Mouse (Mus musculus): ENCODE measurements around the gene Ahdc1.

Ahdc1 gene

GRCm38 (mm10) chr4:133052029-133052745 lies 41.1 kb downstream of the Ahdc1 start:
- no peak for DNase-seq (ENCODE audit: extremely low spot score, low read depth, low spot score)

DNA sequence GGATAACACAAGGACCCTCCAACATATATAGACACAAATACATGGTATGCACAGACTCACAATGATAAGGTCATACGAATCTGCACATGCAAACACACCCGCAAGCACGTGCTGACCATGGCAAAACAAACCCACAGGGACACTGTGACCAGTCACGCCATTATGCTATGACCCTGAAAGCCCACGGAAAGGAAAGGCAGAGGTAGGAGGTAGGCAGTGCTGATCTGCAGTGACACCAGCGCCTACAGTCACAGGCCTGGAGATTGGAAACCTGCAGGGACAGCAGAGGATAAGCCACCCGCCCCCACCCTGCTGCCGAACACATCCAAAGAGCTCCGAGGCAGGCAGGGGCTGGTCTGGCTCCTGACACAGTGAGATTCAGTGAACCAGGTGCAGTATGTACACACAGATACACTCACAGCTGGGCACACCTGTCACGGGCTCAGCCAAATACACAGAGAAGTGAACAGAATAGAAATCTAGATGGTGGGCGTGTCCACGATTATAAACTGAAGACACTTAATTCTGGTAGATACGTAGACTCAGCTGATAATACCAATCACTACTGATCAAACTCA lies 42.0 kb downstream of the Ahdc1 start:
- DNase-seq (ENCODE audit: extremely low spot score, low read depth, low spot score), result no peak

DNA sequence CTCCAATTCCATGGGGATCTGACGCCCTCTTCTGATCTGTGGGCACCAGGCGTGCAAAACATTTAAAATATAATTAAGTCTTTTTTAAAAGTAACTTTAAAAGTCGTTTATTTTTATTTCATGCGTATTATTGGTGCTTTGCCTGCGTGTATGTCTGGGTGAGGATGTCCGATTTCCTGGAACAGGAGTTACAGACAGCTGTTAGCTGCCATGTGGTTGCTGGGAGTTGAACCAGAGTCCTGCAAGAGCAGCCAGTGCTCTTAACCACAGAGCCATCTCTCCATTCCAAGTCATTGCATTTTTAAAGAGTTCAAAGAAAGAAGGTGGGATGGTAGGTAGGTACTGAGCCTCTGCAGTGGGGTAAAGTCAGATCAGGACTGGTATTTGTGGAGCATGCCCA lies 43.5 kb downstream of the Ahdc1 start:
- DNase-seq (ENCODE audit: extremely low spot score, low read depth, low spot score), result no peak

DNA sequence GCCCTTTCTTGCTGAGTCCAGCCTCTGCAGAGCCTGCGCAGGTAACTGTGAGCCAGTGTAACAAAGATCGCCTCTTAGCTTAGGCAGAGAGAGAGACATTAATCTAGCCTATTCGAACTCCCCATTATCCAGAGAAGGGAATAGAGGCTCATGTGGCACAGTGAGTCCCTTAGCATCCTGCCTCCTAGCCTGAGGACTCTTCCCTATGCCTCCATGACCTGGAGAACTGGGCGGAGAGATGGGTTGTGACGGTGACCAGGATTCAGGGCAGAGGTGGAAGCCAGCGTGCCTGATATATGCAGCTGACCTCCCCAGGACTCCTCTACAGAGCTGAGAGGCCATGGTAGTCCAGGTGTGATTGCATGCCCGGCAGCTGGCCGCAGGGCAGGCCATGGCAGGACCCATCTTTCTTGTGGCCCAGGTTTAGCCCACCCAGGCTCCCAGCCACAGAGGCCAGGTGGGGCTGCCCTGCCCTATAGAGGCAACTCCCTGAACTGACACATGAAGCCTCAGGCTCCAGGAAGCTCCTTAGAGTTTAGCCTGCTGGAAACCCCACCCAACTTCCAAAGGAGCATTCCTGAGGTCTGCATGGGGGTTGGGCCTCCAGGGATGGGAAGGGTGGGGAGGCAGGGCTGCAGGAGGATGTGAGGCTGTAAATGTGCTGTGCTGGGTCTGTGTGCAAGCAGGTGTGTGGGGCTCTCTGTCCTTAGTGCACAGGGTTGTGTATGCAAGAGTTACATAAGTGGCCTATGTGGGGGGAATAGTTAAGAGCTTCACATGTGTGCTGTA lies 44.3 kb downstream of the Ahdc1 start:
- DNase-seq (ENCODE audit: extremely low spot score, low read depth, low spot score), result no peak

GRCm38 (mm10) chr4:133056069-133056890 lies 45.2 kb downstream of the Ahdc1 start:
- DNase-seq (ENCODE audit: extremely low spot score, low read depth, low spot score), result no peak

DNA sequence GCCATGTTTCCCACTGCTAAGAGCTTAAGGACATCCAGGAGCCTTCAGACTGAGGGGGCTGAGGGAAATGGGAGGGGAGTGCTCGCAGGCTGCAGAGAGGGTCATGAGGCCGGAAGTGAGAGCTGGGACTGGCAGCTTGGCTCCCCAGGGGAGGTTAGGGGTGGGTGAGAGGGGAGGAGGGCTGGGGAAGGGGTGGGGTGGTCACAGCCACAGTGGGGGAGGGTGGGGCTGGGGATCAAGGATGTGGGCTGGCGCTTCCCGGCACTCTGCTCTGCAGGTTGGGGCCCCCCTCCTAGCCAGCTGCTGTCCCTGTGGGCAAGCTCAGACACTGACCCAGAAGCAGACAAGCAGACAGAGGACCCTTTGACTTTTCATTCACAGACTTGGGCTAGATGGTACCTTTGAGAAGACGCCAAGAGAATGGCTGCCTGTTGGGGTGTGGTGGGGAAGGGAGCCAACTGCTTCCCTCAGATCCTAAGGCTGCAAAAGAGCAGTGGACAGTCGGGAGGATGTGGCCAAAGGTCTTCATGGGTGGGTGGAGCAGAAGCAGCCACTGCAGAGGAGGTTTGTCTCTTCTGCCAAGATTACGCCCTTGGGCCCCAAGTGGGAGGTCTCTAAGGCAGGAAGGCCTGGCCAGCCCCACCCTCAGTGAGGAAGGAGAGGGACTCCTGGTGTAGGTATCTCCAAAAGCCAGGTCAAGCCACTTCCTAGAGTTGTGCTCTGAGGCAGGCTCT lies 46.5 kb downstream of the Ahdc1 start:
- no peak for DNase-seq (ENCODE audit: extremely low spot score, low read depth, low spot score)

DNA sequence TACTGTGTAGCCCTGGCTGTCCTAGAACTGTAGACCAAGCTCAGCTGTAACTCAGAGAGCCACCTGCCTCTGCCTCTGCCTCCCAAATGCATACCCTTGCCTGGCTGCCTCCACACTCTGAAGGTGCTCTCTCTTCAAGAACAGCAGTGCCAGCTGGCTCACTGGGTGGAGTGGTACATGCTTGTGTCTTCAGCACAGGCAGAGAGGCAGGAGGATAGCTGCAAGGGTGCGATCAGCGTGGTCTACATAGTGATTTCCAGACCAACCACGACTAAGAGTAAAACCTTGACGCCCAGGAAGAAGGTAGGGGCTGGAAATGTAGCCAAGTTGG lies 47.0 kb downstream of the Ahdc1 start:
- no peak for DNase-seq (ENCODE audit: extremely low spot score, low read depth, low spot score)

DNA sequence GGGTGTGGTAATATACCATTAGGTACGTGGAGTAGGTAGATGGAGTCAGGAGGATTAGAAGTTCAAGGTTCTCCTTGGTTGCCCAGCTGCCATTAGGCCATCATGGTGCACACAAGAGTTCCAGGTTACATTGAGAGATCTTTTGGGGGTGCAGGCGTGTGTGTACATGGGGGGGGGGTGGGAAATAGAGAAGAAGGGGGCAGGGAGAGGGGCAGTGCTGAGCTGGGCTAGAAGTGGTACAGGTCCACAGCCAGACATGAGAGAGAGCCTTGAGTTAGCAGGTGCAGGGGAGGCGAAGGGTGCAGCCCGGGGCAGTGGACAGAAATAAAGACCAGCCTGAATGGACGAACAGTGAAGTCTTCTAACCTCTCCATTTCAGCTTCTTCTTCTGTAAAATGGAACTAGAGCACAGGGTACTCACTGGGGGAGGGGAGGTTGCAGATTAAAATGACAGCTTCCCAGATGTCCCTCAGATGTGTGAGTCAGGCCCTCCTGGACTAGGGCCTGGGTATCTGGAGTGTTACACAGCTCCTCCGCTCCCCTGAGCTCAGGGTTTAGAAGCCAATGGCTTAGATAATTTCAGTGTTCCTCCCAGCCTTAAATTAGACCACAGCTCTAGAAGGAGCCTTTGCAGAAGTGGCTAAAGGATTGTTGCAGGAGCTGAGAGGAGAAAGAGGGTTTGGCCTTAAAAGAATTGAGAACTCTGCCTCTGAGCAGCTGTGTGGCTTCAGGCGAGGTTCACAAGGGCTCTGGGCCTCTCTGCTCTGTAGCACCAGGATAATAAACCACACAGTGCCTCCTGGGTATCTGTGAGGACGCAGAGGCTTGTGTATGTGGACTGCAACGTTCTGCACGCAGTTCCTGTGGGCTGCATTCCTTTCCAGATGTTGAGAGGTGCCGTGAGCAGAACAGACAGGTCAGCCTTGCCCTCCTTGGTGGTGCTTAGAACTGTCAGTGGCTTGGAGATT lies 47.7 kb downstream of the Ahdc1 start:
- DNase-seq (ENCODE audit: extremely low spot score, low read depth, low spot score), result no peak

- DNase-seq (ENCODE audit: extremely low spot score, low read depth, low spot score), result no peak
These were observed 49.6 kb downstream of the Ahdc1 start for GRCm38 (mm10) chr4:133060702-133061101.

DNA sequence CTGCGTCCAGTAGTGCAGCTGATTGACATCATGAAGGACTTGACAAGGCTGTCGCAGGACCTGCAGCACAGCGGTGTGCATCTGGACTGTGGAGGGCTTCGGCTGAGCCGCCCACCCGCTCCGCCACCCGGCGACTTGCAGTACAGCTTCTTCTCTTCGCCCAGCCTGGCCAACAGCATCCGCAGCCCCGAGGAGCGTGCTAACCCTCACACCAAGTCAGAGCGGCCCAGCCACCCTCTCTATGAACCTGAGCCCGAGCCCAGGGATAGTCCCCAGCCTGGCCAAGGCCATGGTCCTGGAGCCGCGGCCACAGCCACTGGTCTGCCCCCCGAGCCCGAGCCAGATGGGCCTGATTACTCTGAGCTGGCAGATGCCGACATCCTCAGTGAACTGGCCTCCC lies 50.7 kb downstream of the Ahdc1 start:
- DNase-seq (ENCODE audit: extremely low spot score, low read depth, low spot score), result no peak

DNA sequence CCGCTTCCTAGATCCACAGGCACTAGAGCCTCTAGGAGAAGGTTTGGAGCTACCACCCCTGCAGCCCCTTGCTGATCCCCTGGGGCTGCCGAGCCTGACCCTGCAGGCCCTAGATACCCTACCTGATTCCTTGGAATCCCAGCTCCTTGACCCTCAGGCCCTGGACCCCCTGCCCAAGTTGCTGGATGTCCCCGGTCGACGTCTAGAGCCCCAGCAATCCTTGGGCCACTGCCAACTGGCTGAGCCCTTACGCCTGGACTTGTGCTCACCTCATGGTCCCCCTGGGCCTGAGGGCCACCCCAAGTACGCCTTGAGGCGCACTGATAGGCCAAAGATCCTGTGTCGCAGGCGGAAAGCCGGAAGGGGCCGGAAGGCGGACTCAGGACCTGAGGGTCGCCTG lies 51.2 kb downstream of the Ahdc1 start:
- no peak for DNase-seq (ENCODE audit: extremely low spot score, low read depth, low spot score)

GRCm38 (mm10) chr4:133063203-133063602 lies 52.1 kb downstream of the Ahdc1 start:
- no peak for DNase-seq (ENCODE audit: extremely low spot score, low read depth, low spot score)

GRCm38 (mm10) chr4:133063799-133064198 lies 52.7 kb downstream of the Ahdc1 start:
- no peak for DNase-seq (ENCODE audit: extremely low spot score, low read depth, low spot score)

GRCm38 (mm10) chr4:133064791-133065190 lies 53.7 kb downstream of the Ahdc1 start:
- no peak for DNase-seq (ENCODE audit: extremely low spot score, low read depth, low spot score)

GRCm38 (mm10) chr4:133065894-133066386 lies 54.9 kb downstream of the Ahdc1 start:
- DNase-seq (ENCODE audit: extremely low spot score, low read depth, low spot score), result no peak

GRCm38 (mm10) chr4:133068400-133069138 lies 57.5 kb downstream of the Ahdc1 start:
- DNase-seq (ENCODE audit: extremely low spot score, low read depth, low spot score), result no peak

DNA sequence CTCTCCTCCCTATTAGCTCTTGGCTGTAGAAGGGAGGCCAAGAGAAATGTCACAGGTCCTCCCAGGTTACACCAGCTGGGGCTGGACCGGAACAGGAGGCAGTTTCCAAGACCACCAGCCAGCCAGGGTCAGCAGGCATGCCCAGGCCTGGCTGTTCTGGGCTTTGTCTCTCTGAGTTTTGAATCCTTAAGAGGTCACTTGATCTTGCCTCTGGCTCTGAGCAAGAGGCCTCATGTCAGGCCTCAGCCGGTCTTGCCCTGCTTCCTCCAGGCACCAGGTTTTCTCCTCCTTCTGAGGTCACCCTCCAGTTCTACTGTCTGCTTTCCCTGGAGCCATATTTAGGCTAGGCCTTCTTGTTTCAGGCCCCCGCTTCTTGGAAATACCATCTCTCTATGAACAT lies 59.3 kb downstream of the Ahdc1 start:
- DNase-seq (ENCODE audit: extremely low spot score, low read depth, low spot score), result no peak

GRCm38 (mm10) chr4:133070821-133071372 lies 59.8 kb downstream of the Ahdc1 start:
- DNase-seq (ENCODE audit: extremely low spot score, low read depth, low spot score), result no peak
